In the genomic region with DNA sequence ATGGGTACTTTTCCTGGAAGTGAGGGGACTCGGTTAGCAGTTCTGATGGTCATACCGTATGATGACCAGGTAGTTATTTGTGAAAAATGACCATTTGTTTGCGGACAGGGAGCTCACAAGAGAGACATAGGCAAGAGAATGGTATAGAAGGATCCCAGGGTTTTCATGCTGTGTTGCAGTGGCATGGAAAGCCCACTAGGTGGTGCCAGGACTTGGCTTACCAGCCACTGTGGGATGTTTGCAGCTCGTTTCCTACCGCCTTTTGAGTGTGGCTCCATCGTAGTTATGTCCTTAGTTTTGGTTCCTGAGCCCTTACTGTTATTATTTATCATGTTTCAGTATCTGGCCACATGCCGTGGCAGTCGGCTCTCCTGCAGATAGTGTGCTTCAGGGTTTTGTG, we compare ENCODE assay signal across 8 mouse cellular contexts. TPM values are rescaled to one million over a fixed set of nuclear protein-coding genes. Genes with fewer than 3 reads are reported as not detected.
A peak's percentile ranks its signal among the peaks of the same experiment; 100 is the strongest.
DNase-seq lines count a peak whose midpoint lies in the region; ATAC-seq lines count a peak whose summit lies in the region.

No protein-coding gene starts in this region.

- no peaks in the 10 kb centered on the region for H3K9me3 ChIP-seq in forebrain, embryonic 14.5 days (replicated peaks; ENCODE audit: control insufficient read depth, low read length)
- no peaks in the 10 kb centered on the region for H3K9me3 ChIP-seq in limb, embryonic 10.5 days (replicated peaks)

- no peak overlapping the region for H3K4me3 ChIP-seq in forebrain, embryonic 14.5 days (ENCODE audit: low read depth, low read length)
- no peak overlapping the region for H3K4me3 ChIP-seq in limb, embryonic 10.5 days

- H3K27me3 ChIP-seq in forebrain, embryonic 14.5 days (replicated peaks; ENCODE audit: control insufficient read depth, insufficient read depth, low read length) = no peaks in the 10 kb centered on the region
- no peaks in the 10 kb centered on the region for H3K27me3 ChIP-seq in limb, embryonic 10.5 days (ENCODE audit: low read depth, poor library complexity, severe bottlenecking)

- no peak overlapping the region for H3K4me2 ChIP-seq in forebrain, embryonic 14.5 days (ENCODE audit: low read length)

- peaks cover 64% of the 10 kb centered on the region for H3K36me3 ChIP-seq in forebrain, embryonic 14.5 days (ENCODE audit: control insufficient read depth, insufficient read depth, low read length)
- peaks cover 91% of the 10 kb centered on the region for H3K36me3 ChIP-seq in limb, embryonic 10.5 days

- DNase-seq in urinary bladder, postnatal 25 days (ENCODE audit: low spot score) = peak; percentile 30
- no peak for DNase-seq in urinary bladder, adult 2 months (ENCODE audit: low spot score)
- peak; percentile 36 for DNase-seq in c-Kit-positive CD71-positive TER-119-negative erythroid progenitor cells, embryonic 14.5 days (ENCODE audit: low read depth)
- DNase-seq in forebrain, embryonic 14.5 days (ENCODE audit: low spot score) = peak; percentile 87
- peak; percentile 76 for DNase-seq in induced T-regulatory cell, adult 2 months (ENCODE audit: low read depth)
- peak; percentile 70 for DNase-seq in limb, embryonic 10.5 days (ENCODE audit: low spot score)
- DNase-seq in natural killer cell, adult 2 months (ENCODE audit: low spot score in 2 of 2) = peak; percentile 14 to 26
- peak; percentile 65 to 80 for DNase-seq in thymus, postnatal 10 days (ENCODE audit: low spot score in 2 of 2)

- H3K4me1 ChIP-seq in forebrain, embryonic 14.5 days (ENCODE audit: control insufficient read depth, insufficient read depth, low read length) = no peaks in the 10 kb centered on the region
- H3K4me1 ChIP-seq in limb, embryonic 10.5 days = no peaks in the 10 kb centered on the region

- H3K9ac ChIP-seq in forebrain, embryonic 14.5 days (ENCODE audit: low read length) = no peak overlapping the region

- 45% methylated on average over 8 of the region's 8 CpGs for WGBS in forebrain, embryonic 14.5 days
- 58% methylated on average over 8 of the region's 8 CpGs for WGBS in limb, embryonic 10.5 days

- no peak overlapping the region for H3K27ac ChIP-seq in forebrain, embryonic 14.5 days (ENCODE audit: low read depth, low read length)
- no peak overlapping the region for H3K27ac ChIP-seq in limb, embryonic 10.5 days

- peak; percentile 40; the same call in 1 of the 2 replicates for ATAC-seq in forebrain, embryonic 14.5 days

RNA-seq across cellular contexts. Expression of gene Exog, which starts 15.7 kb away (rescaled TPM):
- 4.8 and 5.7 TPM in 2 replicates for polyA plus RNA-seq in urinary bladder, adult 2 months (2012; rRNA removed)
- 54.2 and 64.7 TPM in 2 replicates for polyA plus RNA-seq in forebrain, embryonic 14.5 days (2014; fragmentation: Nextera tagmentation; extraction: Ambion mirVana)
- polyA plus RNA-seq in limb, embryonic 10.5 days (2016; fragmentation: Nextera tagmentation; extraction: Ambion mirVana) = 39.7 and 44.6 TPM in 2 replicates

RNA-seq across cellular contexts. Expression of gene Acvr2b, which starts 58.5 kb away (rescaled TPM):
- polyA plus RNA-seq in urinary bladder, adult 2 months (2012; rRNA removed) = 2.3 and 3.7 TPM in 2 replicates
- 25.9 and 27.5 TPM in 2 replicates for polyA plus RNA-seq in forebrain, embryonic 14.5 days (2014; fragmentation: Nextera tagmentation; extraction: Ambion mirVana)
- 74.7 and 92.6 TPM in 2 replicates for polyA plus RNA-seq in limb, embryonic 10.5 days (2016; fragmentation: Nextera tagmentation; extraction: Ambion mirVana)
